22 mouse cellular contexts compared by ENCODE assay signal in the genomic region with DNA sequence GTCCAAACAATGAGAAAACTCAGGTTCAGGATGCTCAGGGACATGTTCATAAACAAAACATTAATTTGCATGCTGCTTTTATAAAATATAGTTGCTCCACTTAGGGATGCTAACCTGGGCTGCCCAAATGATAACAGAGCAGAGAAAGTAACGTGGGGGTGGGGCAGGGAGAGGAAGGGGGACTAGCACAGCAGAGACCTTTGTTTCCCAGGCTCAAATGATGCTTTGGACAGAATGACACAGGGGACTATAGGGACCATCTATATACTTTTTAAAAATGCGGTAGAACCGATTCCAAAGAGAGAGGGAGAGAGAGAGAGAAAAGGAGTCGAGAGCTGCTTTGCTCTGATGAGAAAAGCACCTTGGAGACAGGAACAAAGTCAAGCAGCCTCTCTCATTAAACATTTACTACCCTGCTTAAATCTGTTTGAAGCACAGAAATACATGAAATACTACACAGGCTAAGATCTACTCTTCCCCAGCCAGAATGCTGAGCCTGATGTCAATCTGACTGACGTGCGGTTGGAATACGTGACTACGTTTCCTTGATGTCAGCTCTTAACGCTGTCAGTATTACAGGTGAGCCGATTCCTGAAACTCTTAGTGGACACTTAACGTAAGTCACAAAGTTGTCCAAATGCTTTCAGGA.
DNase-seq lines count a peak whose midpoint lies in the region; ATAC-seq and TF ChIP-seq lines count a peak whose summit lies in the region.
"Had no signal": no experiment of that assay in that cellular context is flagged by ENCODE, and none has a peak within 500 bp of the region (broad histone marks: within the 10 kb centered on the region; RNA-seq: fewer than 3 reads in every experiment).

No protein-coding gene starts in this region.

- no peak overlapping the region for H3K9ac ChIP-seq in kidney, embryonic 16.5 days (replicated peaks; ENCODE audit: low read length)
- no peak overlapping the region for H3K9ac ChIP-seq in CH12.LX (ENCODE audit: insufficient read depth, low read depth)
- no peak overlapping the region for H3K9ac ChIP-seq in midbrain, postnatal 0 days (replicated peaks; ENCODE audit: low read length, poor library complexity, severe bottlenecking)
- H3K9ac ChIP-seq: embryonic facial prominence, embryonic 13.5 days; forebrain, embryonic 12.5 days; heart, embryonic 13.5 days; hindbrain, embryonic 12.5 days had no signal

- H3K27me3 ChIP-seq in kidney, embryonic 16.5 days (ENCODE audit: insufficient read depth, low read length) = no peaks in the 10 kb centered on the region
- H3K27me3 ChIP-seq in CH12.LX (replicated peaks) = no peaks in the 10 kb centered on the region
- no peaks in the 10 kb centered on the region for H3K27me3 ChIP-seq in midbrain, postnatal 0 days (ENCODE audit: insufficient read depth, low read length)
- H3K27me3 ChIP-seq: embryonic facial prominence, embryonic 13.5 days; forebrain, embryonic 12.5 days; heart, embryonic 13.5 days; hindbrain, embryonic 12.5 days had no signal

- no peak for DNase-seq in kidney, adult 18-20 months
- DNase-seq in CH12.LX (ENCODE audit: extremely low read depth) = no peak
- DNase-seq in brain, embryonic 14.5 days (ENCODE audit: low read depth) = peak; percentile 54
- no peak for DNase-seq in midbrain, postnatal 0 days (ENCODE audit: low spot score)
- no peak for DNase-seq in frontal cortex, postnatal 25 days (ENCODE audit: low spot score in 2 of 2)
- DNase-seq in right cerebral cortex, postnatal 4 days = no peak
- DNase-seq: adrenal gland, adult 8-10 months; adrenal gland, postnatal 36 days; cerebellum, adult 11 months; cerebellum, adult 9-10 months; cerebellum, postnatal 36 days; gastrocnemius, adult 2 months; gastrocnemius, postnatal 25 days; heart, postnatal 4 days had no signal

- peak; percentile 65 for ATAC-seq in kidney, embryonic 16.5 days (ENCODE audit: low FRiP score, low TSS enrichment)
- peak; percentile 71 for ATAC-seq in midbrain, postnatal 0 days (ENCODE audit: low FRiP score)
- ATAC-seq: forebrain, embryonic 16.5 days; hindbrain, embryonic 16.5 days had no signal

- no peak overlapping the region for H3K27ac ChIP-seq in kidney, embryonic 16.5 days (ENCODE audit: low read length)
- H3K27ac ChIP-seq in CH12.LX (ENCODE audit: insufficient read depth, low read depth) = peak overlapping the region; percentile 77
- no peak overlapping the region for H3K27ac ChIP-seq in midbrain, postnatal 0 days (ENCODE audit: low read depth, low read length)
- H3K27ac ChIP-seq: embryonic facial prominence, embryonic 13.5 days; forebrain, embryonic 12.5 days; gastrocnemius, adult 2 months; heart, embryonic 13.5 days; hindbrain, embryonic 12.5 days had no signal

- 82% methylated on average over 11 of the region's 11 CpGs for WGBS in kidney, embryonic 16.5 days
- WGBS in midbrain, postnatal 0 days = 37% methylated on average over 11 of the region's 11 CpGs

- TF ChIP-seq CTCF in CH12.LX (conservative IDR thresholded peaks at IDR 0.05 in 1 of 2, IDR thresholded peaks at IDR 0.05 in 1 of 2; ENCODE audit: low read depth in 2 of 2, low read length in 2 of 2) = no peak
- TF ChIP-seq CTCF in brain, embryonic 14.5 days (IDR thresholded peaks at IDR 0.05; ENCODE audit: borderline replicate concordance, extremely low read depth, insufficient read depth, insufficient read length) = no peak
- no peak for TF ChIP-seq CTCF in midbrain, postnatal 0 days (IDR thresholded peaks at IDR 0.05)

- H3K4me3 ChIP-seq in kidney, embryonic 16.5 days (ENCODE audit: low read length) = no peak overlapping the region
- no peak overlapping the region for H3K4me3 ChIP-seq in CH12.LX (replicated peaks in 1 of 3; ENCODE audit: low read depth in 2 of 3, low read length in 2 of 3, poor library complexity in 1 of 3)
- no peak overlapping the region for H3K4me3 ChIP-seq in midbrain, postnatal 0 days (ENCODE audit: low read depth, low read length)
- H3K4me3 ChIP-seq: embryonic facial prominence, embryonic 13.5 days; forebrain, embryonic 12.5 days; gastrocnemius, adult 2 months; heart, embryonic 13.5 days; hindbrain, embryonic 12.5 days had no signal

- no peak overlapping the region for H3K4me2 ChIP-seq in kidney, embryonic 16.5 days (replicated peaks; ENCODE audit: low read depth, low read length)
- no peak overlapping the region for H3K4me2 ChIP-seq in CH12.LX (ENCODE audit: insufficient read depth, low read depth, poor library complexity, severe bottlenecking)
- peak overlapping the region; percentile 37 for H3K4me2 ChIP-seq in midbrain, postnatal 0 days (ENCODE audit: low read depth, low read length, poor library complexity, severe bottlenecking)
- H3K4me2 ChIP-seq: embryonic facial prominence, embryonic 13.5 days; forebrain, embryonic 12.5 days; heart, embryonic 13.5 days; hindbrain, embryonic 12.5 days had no signal

- H3K9me3 ChIP-seq in kidney, embryonic 16.5 days (ENCODE audit: low read length) = no peaks in the 10 kb centered on the region
- H3K9me3 ChIP-seq in CH12.LX (replicated peaks; ENCODE audit: low read length) = no peaks in the 10 kb centered on the region
- no peaks in the 10 kb centered on the region for H3K9me3 ChIP-seq in midbrain, postnatal 0 days (ENCODE audit: low read length)
- H3K9me3 ChIP-seq: embryonic facial prominence, embryonic 13.5 days; forebrain, embryonic 12.5 days; G1E; heart, embryonic 13.5 days; hindbrain, embryonic 12.5 days had no signal

- no peak for TF ChIP-seq EP300 in CH12.LX (IDR thresholded peaks at IDR 0.05; ENCODE audit: low read length)

- no peak for TF ChIP-seq POLR2A in CH12.LX (IDR thresholded peaks at IDR 0.05; ENCODE audit: low read depth, low read length)
- TF ChIP-seq POLR2A in brain, embryonic 14.5 days (IDR thresholded peaks at IDR 0.05; ENCODE audit: borderline replicate concordance, extremely low read depth, insufficient read depth, insufficient read length, poor library complexity, severe bottlenecking) = no peak

- no peaks in the 10 kb centered on the region for H3K36me3 ChIP-seq in kidney, embryonic 16.5 days (ENCODE audit: insufficient read depth, low read length)
- H3K36me3 ChIP-seq in CH12.LX (replicated peaks in 1 of 2; ENCODE audit: control insufficient read depth in 1 of 2, insufficient read depth in 1 of 2, low read length in 1 of 2) = peaks cover 25 to 52% of the 10 kb centered on the region in 2 experiments
- no peaks in the 10 kb centered on the region for H3K36me3 ChIP-seq in midbrain, postnatal 0 days (ENCODE audit: insufficient read depth, low read length)
- H3K36me3 ChIP-seq: embryonic facial prominence, embryonic 13.5 days; forebrain, embryonic 12.5 days; G1E; heart, embryonic 13.5 days; hindbrain, embryonic 12.5 days had no signal

- peaks cover 6% of the 10 kb centered on the region; the same call in 1 of the 2 replicates for H3K4me1 ChIP-seq in kidney, embryonic 16.5 days (ENCODE audit: insufficient read depth, low read length)
- peaks cover 18 to 90% of the 10 kb centered on the region in 2 experiments for H3K4me1 ChIP-seq in CH12.LX (ENCODE audit: control insufficient read depth in 1 of 2, insufficient read depth in 2 of 2)
- H3K4me1 ChIP-seq in midbrain, postnatal 0 days (ENCODE audit: insufficient read depth, low read length) = no peaks in the 10 kb centered on the region
- H3K4me1 ChIP-seq: embryonic facial prominence, embryonic 13.5 days; forebrain, embryonic 12.5 days; hindbrain, embryonic 12.5 days had no signal

- TF ChIP-seq RAD21 in CH12.LX (IDR thresholded peaks at IDR 0.05; ENCODE audit: low read depth, low read length) = no peak

- H3K79me2 ChIP-seq in CH12.LX (replicated peaks; ENCODE audit: control insufficient read depth, extremely low read depth, insufficient read depth, poor library complexity, severe bottlenecking) = peaks cover 30% of the 10 kb centered on the region

- dilution Hi-C loops in CH12.LX (cut with MboI; ENCODE audit: extremely low pct_ligation_motif_present, extremely low pct_unique_long_range_greater_than_20kb, low sequenced_read_pairs) = no loop called here

- in situ Hi-C loops in CH12.LX (cut with MboI; ENCODE audit: low pct_ligation_motif_present, low pct_unique_long_range_greater_than_20kb, low sequenced_read_pairs) = no loop called here

TF ChIP-seq in CH12.LX, 34 proteins besides CTCF, POLR2A, EP300 and RAD21:
- TF ChIP-seq CHD2 (IDR thresholded peaks at IDR 0.05; ENCODE audit: low read length) (peak; percentile 40; the same call in 1 of the 2 replicates), PAX5 (IDR thresholded peaks at IDR 0.05; ENCODE audit: low read length) (no peak)
